Mouse (Mus musculus) liver, adult 2 months (tissue): ENCODE data around the gene Lmbr1.

Experiments
- CTCF ChIP-seq: fragments of 200-500 bp; IDR thresholded peaks from 2 replicates; pipeline ENCODE4 v1.5.1; 2011; ENCODE audit warnings: low read depth, low read length, control low read depth
- POLR2A ChIP-seq: fragments of 200-500 bp; IDR thresholded peaks from 2 replicates; pipeline ENCODE4 v1.6.1; 2011; ENCODE audit warnings: low read length, control low read depth; ENCODE audit not compliant: insufficient read depth; ENCODE audit errors: extremely low read depth

DNA sequence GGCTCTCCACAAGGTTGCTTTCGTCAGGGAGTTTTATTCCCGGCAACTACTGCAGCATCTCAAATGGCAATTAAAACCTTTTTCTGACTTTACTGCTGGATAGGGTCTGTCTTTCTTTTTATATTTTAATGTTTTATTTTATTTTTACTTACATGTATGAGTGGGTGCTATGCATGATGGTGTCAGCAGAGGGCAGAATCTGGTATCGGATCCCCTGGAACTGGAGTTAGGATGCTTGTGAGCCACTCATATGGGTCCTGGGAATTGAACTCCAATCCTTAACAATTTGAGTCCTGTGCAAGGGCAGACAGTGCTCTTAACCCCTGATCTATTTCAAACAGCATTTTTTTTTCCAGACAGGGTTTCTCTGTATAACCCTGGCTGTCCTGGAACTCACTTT is 34.9 kb upstream of the Lmbr1 start:
- TF ChIP-seq POLR2A (no peak), CTCF (no peak)
